Mouse (Mus musculus) lung, postnatal 0 days (tissue): ENCODE data around the gene Sh3rf1. TPM values are rescaled to one million over a fixed set of nuclear protein-coding genes. Genes with fewer than 3 reads are reported as not detected.
A peak's percentile ranks its signal among the peaks of the same experiment; 100 is the strongest.

Experiments used
- ATAC-seq: fragments of 200-750 bp; cut with Nextera tagmentation; 2 replicates; pipeline ENCODE4 v1.8.0; 2017; ENCODE audit warnings: moderate library complexity
- DNase-seq: peaks from one replicate; pipeline ENCODE4 v3.0.0-alpha.2; 2016; ENCODE audit warnings: low spot score
- H3K27ac ChIP-seq: fragments of 300-500 bp; sonication (generic); 2 replicates; pipeline ENCODE4 v1.5.1; 2014; ENCODE audit warnings: antibody characterized with exemption, mild to moderate bottlenecking, low read length, mixed read lengths
- H3K27me3 ChIP-seq: fragments of 300-500 bp; sonication (generic); replicated peaks from 2 replicates; pipeline ENCODE4 v1.6.1; 2014; ENCODE audit warnings: low read length, mixed read lengths; ENCODE audit not compliant: insufficient read depth
- H3K36me3 ChIP-seq: fragments of 300-500 bp; sonication (generic); 2 replicates; pipeline ENCODE4 v1.6.1; 2014; ENCODE audit warnings: low read length, mixed read lengths; ENCODE audit not compliant: insufficient read depth
- H3K4me1 ChIP-seq: fragments of 300-500 bp; sonication (generic); 2 replicates; pipeline ENCODE4 v1.6.1; 2014; ENCODE audit warnings: antibody characterized with exemption, low read depth, low read length, mixed read lengths; ENCODE audit not compliant: insufficient read depth
- H3K4me2 ChIP-seq: fragments of 300-500 bp; sonication (generic); replicated peaks from 2 replicates; pipeline ENCODE4 v1.6.1; 2014; ENCODE audit warnings: low read depth, mild to moderate bottlenecking, low read length, moderate library complexity, mixed read lengths
- H3K4me3 ChIP-seq: fragments of 300-500 bp; sonication (generic); 2 replicates; pipeline ENCODE4 v1.5.1; 2014; ENCODE audit warnings: low read depth, low read length
- H3K9ac ChIP-seq: fragments of 300-500 bp; sonication (generic); replicated peaks from 2 replicates; pipeline ENCODE4 v1.6.1; 2014; ENCODE audit warnings: low read depth, mild to moderate bottlenecking
- H3K9me3 ChIP-seq: fragments of 300-500 bp; sonication (generic); 2 replicates; pipeline ENCODE4 v1.6.1; 2016; ENCODE audit warnings: low read length, mixed read lengths
- CTCF ChIP-seq: IDR thresholded peaks from 2 replicates; pipeline ENCODE4 v1.5.1; 2016; ENCODE audit warnings: antibody characterized with exemption, mild to moderate bottlenecking
- EP300 ChIP-seq: IDR thresholded peaks from 2 replicates; pipeline ENCODE4 v1.6.1; 2016; ENCODE audit warnings: antibody characterized with exemption, mild to moderate bottlenecking, control low read depth
- WGBS: fragments of 180-500 bp; shearing (Covaris S2); extraction: QIAGEN DNeasy Blood & Tissue Kit; methylation state at CpG from one replicate; pipeline ENCODE4 v1.1.7; 2014; 5-methylcytosine and 5-hydroxymethylcytosine counted together
- polyA plus RNA-seq: library from polyadenylated mRNA; unstranded; fragments of >200 nt; fragmentation: Nextera tagmentation; extraction: Ambion mirVana; gene quantifications from 2 replicates; pipeline ENCODE4 v1.2.1, GENCODE M21; 2015

The Sh3rf1 gene
- polyA plus RNA-seq, 1 experiment from 2014 or later, result 11.2 TPM

DNA sequence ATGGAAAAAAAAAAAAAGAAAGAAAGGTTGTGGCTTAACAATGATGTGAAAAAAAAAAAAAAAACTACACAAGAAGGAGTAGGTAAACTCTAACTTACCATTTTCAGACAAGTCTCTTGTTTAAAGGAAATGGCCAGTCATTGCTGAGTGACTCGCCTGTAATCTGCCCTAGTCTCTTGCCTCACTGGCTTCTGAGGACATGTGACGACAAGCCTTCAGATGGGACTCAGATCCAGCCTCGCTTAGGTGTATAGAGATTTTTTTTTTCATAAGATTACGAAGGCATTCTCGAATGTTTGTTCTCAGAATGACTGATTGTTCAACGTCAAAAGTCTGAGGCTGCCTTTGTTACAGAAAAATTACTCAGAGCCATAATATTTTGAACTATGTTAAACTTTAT, 116.0 kb downstream of the Sh3rf1 start:
- ATAC-seq (no peak), DNase-seq (peak; percentile 21)
- TF ChIP-seq CTCF (no peak), EP300 (no peak)
- Histone ChIP-seq H3K4me1 (peaks cover 3% of the 10 kb centered on the region; the same call in 1 of the 2 replicates), H3K9me3 (no peaks in the 10 kb centered on the region), H3K36me3 (no peaks in the 10 kb centered on the region), H3K4me3 (no peak overlapping the region), H3K27me3 (no peaks in the 10 kb centered on the region), H3K4me2 (no peak overlapping the region), H3K27ac (no peak overlapping the region), H3K9ac (no peak overlapping the region)
- 66% methylated on average over 6 of the region's 6 CpGs for WGBS

DNA sequence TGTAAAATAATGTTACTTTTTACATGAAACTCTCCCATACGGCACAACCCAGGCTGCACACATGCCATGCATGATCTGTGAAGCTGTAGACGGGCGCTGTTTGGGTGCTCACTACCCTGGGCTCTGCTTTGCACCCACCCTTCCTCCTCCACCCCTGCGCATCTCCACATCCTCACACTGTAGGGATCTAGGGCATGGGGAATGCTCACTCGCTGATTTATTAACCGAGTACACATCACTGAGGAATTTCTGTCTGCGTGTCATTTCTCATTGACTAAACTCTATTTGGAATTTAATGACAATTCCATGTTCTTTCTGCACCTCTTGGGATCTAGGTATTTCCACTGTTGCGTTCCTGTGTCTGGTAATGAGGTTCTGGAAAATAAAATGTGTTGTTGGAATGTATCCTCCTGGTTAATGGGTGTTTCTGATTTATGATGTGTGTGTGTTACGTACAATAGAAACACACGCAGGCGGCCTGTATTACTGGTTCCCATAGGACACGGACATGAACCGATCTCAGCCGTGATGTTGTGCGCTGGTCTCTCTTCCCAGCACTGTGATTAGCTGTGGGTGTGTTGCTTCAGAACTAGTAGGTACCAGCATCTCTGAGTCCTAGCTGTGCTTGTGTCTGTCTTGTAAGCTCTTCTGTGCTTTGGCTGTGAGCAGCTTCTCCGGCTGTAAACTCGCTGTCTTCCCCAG, 116.8 kb downstream of the Sh3rf1 start:
- Histone ChIP-seq H3K4me3 (no peak overlapping the region), H3K36me3 (no peaks in the 10 kb centered on the region), H3K27me3 (no peaks in the 10 kb centered on the region), H3K4me1 (peaks cover 3% of the 10 kb centered on the region; the same call in 1 of the 2 replicates), H3K9me3 (no peaks in the 10 kb centered on the region), H3K9ac (no peak overlapping the region), H3K27ac (no peak overlapping the region), H3K4me2 (no peak overlapping the region)
- TF ChIP-seq CTCF, result no peak
- TF ChIP-seq EP300, result no peak
- no peak for ATAC-seq
- DNase-seq, result no peak
- WGBS, result 67% methylated on average over 17 of the region's 17 CpGs

DNA sequence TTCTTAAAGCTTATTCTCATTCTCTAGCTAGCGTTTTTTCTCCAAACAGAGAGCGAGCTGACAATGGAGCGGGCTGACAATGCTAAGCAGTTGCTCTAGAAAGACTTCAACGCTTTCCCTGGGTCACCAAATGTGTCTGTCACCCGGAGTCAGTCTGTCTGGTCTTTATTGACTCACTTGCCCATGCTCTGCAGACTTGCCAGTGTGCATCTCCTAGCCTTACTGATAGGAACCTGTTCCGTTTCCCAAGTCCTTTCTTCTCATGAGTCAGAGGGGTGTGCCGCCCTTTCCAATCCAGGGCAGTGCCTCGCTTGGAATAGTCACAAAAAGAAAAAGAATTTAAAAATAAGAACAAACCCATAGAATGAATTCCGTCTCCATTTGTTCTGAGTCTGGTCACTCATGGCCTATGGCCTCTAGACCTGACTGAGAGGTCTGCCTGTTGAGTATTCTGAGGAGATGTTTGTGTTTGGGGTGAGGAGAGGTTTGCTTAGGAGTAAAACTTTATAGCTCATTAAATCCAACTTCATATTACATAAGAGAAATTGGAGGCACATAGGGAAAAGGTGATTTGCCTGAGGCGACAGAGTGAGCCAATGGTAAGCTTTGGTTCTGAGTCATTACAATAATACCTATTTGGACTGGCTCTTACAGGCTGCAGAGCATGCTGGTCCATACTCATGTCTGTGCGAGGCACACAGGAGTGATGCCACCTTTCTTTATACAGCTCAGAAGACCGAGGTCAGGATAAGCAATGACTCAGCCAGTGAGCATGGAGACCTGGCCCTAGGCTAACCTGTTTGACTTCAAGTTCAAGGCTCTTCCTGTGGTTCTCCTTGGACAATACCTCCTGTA, 118.1 kb downstream of the Sh3rf1 start:
- no peaks in the 10 kb centered on the region for H3K36me3 ChIP-seq
- no peak overlapping the region; the same call in 1 of the 2 replicates for H3K27ac ChIP-seq
- H3K9ac ChIP-seq, result no peak overlapping the region
- ATAC-seq (peak; percentile 76), DNase-seq (peak; percentile 32)
- TF ChIP-seq CTCF (no peak), EP300 (no peak)
- peaks cover 3% of the 10 kb centered on the region; the same call in 1 of the 2 replicates for H3K4me1 ChIP-seq
- no peak overlapping the region for H3K4me3 ChIP-seq
- no peak overlapping the region for H3K4me2 ChIP-seq
- WGBS, result 59% methylated on average over 12 of the region's 12 CpGs
- H3K27me3 ChIP-seq, result no peaks in the 10 kb centered on the region
- no peaks in the 10 kb centered on the region for H3K9me3 ChIP-seq

DNA sequence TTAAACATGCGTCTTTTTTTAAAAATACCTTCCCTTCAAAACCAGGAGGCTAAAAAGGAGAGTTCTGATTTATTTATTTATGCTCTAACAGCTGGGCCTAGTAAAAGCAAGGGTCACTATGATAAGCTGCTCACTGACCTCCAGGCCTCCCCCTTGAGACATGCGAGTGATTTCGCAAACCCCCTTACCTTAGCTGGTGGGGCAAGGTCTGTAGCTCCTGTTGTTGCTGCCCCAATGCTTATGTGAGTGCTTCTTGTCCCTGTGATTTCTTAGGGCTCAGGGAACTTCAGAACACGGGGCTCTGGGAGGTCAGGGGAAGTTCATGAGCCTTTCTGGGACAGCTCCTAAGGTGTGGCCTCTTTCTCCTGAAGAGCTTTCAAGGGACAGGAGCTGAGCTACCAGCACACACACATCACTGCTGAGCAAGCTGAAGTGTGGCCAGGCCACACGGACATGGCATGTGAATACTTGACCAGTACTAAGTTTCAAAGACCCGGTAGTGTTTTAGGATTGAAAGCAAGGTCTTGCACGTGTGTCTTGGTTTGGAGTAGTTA, 118.9 kb downstream of the Sh3rf1 start:
- DNase-seq (peak; percentile 58), ATAC-seq (peak; percentile 80)
- no peak overlapping the region for H3K4me2 ChIP-seq
- no peak overlapping the region for H3K27ac ChIP-seq
- no peak overlapping the region for H3K9ac ChIP-seq
- TF ChIP-seq EP300, result no peak
- TF ChIP-seq CTCF, result no peak
- H3K27me3 ChIP-seq, result no peaks in the 10 kb centered on the region
- no peaks in the 10 kb centered on the region for H3K36me3 ChIP-seq
- H3K9me3 ChIP-seq, result no peaks in the 10 kb centered on the region
- peaks cover 3% of the 10 kb centered on the region; the same call in 1 of the 2 replicates for H3K4me1 ChIP-seq
- no peak overlapping the region for H3K4me3 ChIP-seq
- WGBS, result 49% methylated on average over 7 of the region's 7 CpGs

DNA sequence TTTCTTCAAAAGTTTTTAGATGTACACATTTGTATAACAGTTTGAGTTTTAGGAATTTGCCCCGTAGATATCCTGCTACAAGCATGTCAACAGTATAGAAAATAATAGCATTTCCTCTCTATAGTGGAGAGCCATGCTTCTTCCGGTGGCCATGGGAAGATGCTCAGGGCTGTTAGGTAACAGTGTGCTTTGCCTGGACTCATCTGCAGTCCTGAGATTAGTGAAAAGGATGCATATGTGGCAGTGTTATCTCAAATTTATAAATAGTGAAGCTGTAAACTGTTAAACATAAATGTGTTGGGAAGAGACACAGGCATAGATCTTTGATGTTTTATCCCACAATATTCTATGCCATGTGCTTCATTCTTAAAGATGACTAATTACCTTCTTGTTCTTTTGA, 120.8 kb downstream of the Sh3rf1 start:
- Histone ChIP-seq H3K27ac (no peak overlapping the region), H3K4me1 (peaks cover 3% of the 10 kb centered on the region; the same call in 1 of the 2 replicates), H3K36me3 (no peaks in the 10 kb centered on the region), H3K9me3 (no peaks in the 10 kb centered on the region), H3K4me3 (no peak overlapping the region), H3K27me3 (no peaks in the 10 kb centered on the region), H3K4me2 (no peak overlapping the region), H3K9ac (no peak overlapping the region)
- ATAC-seq (no peak), DNase-seq (no peak)
- 68% methylated on average over 2 of the region's 2 CpGs for WGBS
- TF ChIP-seq EP300 (no peak), CTCF (no peak)

DNA sequence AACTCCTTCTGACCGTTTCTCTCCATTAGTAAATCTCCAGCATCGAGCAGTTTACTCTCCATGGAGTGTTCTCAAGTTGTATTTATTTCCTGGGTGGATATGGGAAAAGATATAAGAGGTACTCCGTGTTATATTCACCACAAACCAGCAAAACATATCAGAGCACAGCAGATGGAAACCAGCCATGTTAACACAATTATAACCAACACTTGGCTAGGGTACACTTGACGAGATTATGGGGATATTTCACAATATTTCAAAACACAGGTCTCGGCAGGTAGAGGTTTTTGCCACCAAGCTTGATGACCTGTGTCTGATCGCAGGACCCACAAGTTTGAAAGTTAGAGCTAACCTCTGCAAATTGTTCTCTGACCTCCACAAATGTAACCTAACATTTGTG, 123.3 kb downstream of the Sh3rf1 start:
- ATAC-seq, result no peak
- TF ChIP-seq CTCF (no peak), EP300 (no peak)
- 72% methylated on average over 6 of the region's 6 CpGs for WGBS
- Histone ChIP-seq H3K9me3 (no peaks in the 10 kb centered on the region), H3K27me3 (no peaks in the 10 kb centered on the region), H3K4me1 (peaks cover 3% of the 10 kb centered on the region; the same call in 1 of the 2 replicates), H3K4me3 (no peak overlapping the region), H3K4me2 (no peak overlapping the region), H3K27ac (no peak overlapping the region), H3K36me3 (no peaks in the 10 kb centered on the region), H3K9ac (no peak overlapping the region)
- peak; percentile 31 for DNase-seq
